ENCODE assay signal across 8 mouse cellular contexts in the genomic region with DNA sequence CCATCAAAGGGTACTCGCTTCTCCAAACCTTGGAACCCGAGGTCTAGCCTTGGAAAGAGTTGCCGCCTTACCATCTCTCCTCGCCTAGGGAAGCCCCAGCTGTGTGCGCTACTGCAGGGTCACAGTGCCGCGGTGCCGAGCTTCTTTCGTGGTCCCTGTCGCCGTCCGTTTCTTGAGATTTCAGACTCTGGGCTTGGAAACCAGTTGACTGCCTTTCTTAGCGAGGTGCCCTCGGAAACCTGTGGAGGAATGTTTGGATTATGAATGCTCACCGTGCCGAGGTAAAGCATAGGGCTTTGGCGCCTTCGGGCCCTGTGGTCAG. TPM values are rescaled to one million over a fixed set of nuclear protein-coding genes. Genes with fewer than 3 reads are reported as not detected.
DNase-seq lines count a peak whose midpoint lies in the region; ATAC-seq and TF ChIP-seq lines count a peak whose summit lies in the region.

No protein-coding gene starts in this region.

- peaks cover 23% of the 10 kb centered on the region for H3K27me3 ChIP-seq in limb, embryonic 11.5 days (ENCODE audit: control insufficient read depth, insufficient read depth, low read length)
- peaks cover 17% of the 10 kb centered on the region; the same call in 1 of the 2 replicates for H3K27me3 ChIP-seq in neural tube, embryonic 14.5 days (ENCODE audit: control insufficient read depth, insufficient read depth, low read length)

- peak overlapping the region; percentile 59 for H3K4me3 ChIP-seq in left cerebral cortex, adult 2 months
- H3K4me3 ChIP-seq in embryonic fibroblast, embryonic 13.5 days (ENCODE audit: insufficient read depth, low read length) = peak overlapping the region; percentile 29; the same call in 1 of the 2 replicates
- H3K4me3 ChIP-seq in limb, embryonic 11.5 days (ENCODE audit: low read depth, low read length) = peak overlapping the region; percentile 83
- H3K4me3 ChIP-seq in neural tube, embryonic 14.5 days (ENCODE audit: low read depth, low read length) = peak overlapping the region; percentile 74

- DNase-seq in left cerebral cortex, adult 2 months (ENCODE audit: extremely low spot score in 1 of 2, low spot score in 2 of 2) = no peak
- no peak for DNase-seq in left cerebral cortex, adult 9 months (ENCODE audit: low spot score in 2 of 2)
- no peak for DNase-seq in limb, embryonic 11.5 days (ENCODE audit: low spot score)
- DNase-seq in right cerebral cortex, adult 2 months (ENCODE audit: low spot score in 2 of 2) = no peak
- no peak for DNase-seq in ovary, adult 18-20 months (ENCODE audit: low spot score)
- no peak for DNase-seq in ovary, postnatal 14 days (ENCODE audit: low spot score)

- H3K9me3 ChIP-seq in limb, embryonic 11.5 days (ENCODE audit: control insufficient read depth, low read length) = no peaks in the 10 kb centered on the region
- no peaks in the 10 kb centered on the region for H3K9me3 ChIP-seq in neural tube, embryonic 14.5 days (ENCODE audit: control insufficient read depth, low read length)

- intact Hi-C loops in left cerebral cortex, adult 2 months (cut with DNase I) = no loop called here

- no peak overlapping the region for H3K9ac ChIP-seq in limb, embryonic 11.5 days (ENCODE audit: low read length)
- no peak overlapping the region for H3K9ac ChIP-seq in neural tube, embryonic 14.5 days (replicated peaks; ENCODE audit: low read depth, low read length)

- H3K27ac ChIP-seq in left cerebral cortex, adult 2 months = no peak overlapping the region
- no peak overlapping the region for H3K27ac ChIP-seq in embryonic fibroblast, embryonic 13.5 days (ENCODE audit: insufficient read depth, low read length)
- H3K27ac ChIP-seq in limb, embryonic 11.5 days (replicated peaks; ENCODE audit: low read depth, low read length) = no peak overlapping the region
- no peak overlapping the region for H3K27ac ChIP-seq in neural tube, embryonic 14.5 days (ENCODE audit: low read depth, low read length)

- WGBS in limb, embryonic 11.5 days = 3% methylated on average over 18 of the region's 18 CpGs
- 2% methylated on average over 18 of the region's 18 CpGs for WGBS in neural tube, embryonic 14.5 days

- no peak for TF ChIP-seq CTCF in left cerebral cortex, adult 2 months (IDR thresholded peaks at IDR 0.05)
- no peak for TF ChIP-seq CTCF in embryonic fibroblast, embryonic 13.5 days (IDR thresholded peaks at IDR 0.05; ENCODE audit: borderline replicate concordance, insufficient read depth, low read length)

- TF ChIP-seq POLR2A in embryonic fibroblast, embryonic 13.5 days (IDR thresholded peaks at IDR 0.05; ENCODE audit: low read depth, low read length) = no peak

- no peaks in the 10 kb centered on the region for H3K36me3 ChIP-seq in limb, embryonic 11.5 days (ENCODE audit: control insufficient read depth, insufficient read depth, low read length)
- no peaks in the 10 kb centered on the region for H3K36me3 ChIP-seq in neural tube, embryonic 14.5 days (ENCODE audit: control insufficient read depth, insufficient read depth, low read length)

- no peak for ATAC-seq in limb, embryonic 11.5 days (ENCODE audit: insufficient number of reproducible peaks, low FRiP score, low TSS enrichment, low read depth)
- no peak for ATAC-seq in neural tube, embryonic 14.5 days (ENCODE audit: low read depth)

- H3K4me2 ChIP-seq in limb, embryonic 11.5 days (ENCODE audit: low read depth, severe bottlenecking) = peak overlapping the region; percentile 92
- peak overlapping the region; percentile 86 for H3K4me2 ChIP-seq in neural tube, embryonic 14.5 days (ENCODE audit: low read depth, low read length)

- H3K4me1 ChIP-seq in embryonic fibroblast, embryonic 13.5 days (ENCODE audit: control insufficient read depth, insufficient read depth, low read length) = no peaks in the 10 kb centered on the region
- no peaks in the 10 kb centered on the region for H3K4me1 ChIP-seq in limb, embryonic 11.5 days (ENCODE audit: control insufficient read depth, insufficient read depth, low read length)
- H3K4me1 ChIP-seq in neural tube, embryonic 14.5 days (ENCODE audit: control insufficient read depth, insufficient read depth, low read length) = no peaks in the 10 kb centered on the region

RNA-seq across cellular contexts. Expression of a gene that starts 0.6 kb away (rescaled TPM):
- total RNA-seq in left cerebral cortex, adult 2 months (2021) = 1 to 10 TPM; 3.1 to 5.0 TPM
- 0.70 and 2.1 TPM in 2 replicates for polyA plus RNA-seq in embryonic fibroblast, embryonic 13.5 days (2011; ENCODE audit: insufficient read length, low read depth, missing spikeins)
- polyA plus RNA-seq in limb, embryonic 11.5 days (2014; fragmentation: Nextera tagmentation; extraction: Ambion mirVana) = 15.7 and 17.7 TPM in 2 replicates
- polyA plus RNA-seq in neural tube, embryonic 14.5 days (2014; fragmentation: Nextera tagmentation; extraction: Ambion mirVana) = 14.9 and 17.3 TPM in 2 replicates

RNA-seq across cellular contexts. Expression of a gene that starts 42.0 kb away (rescaled TPM):
- 100 to 1,000 TPM; 251 to 255 TPM for total RNA-seq in left cerebral cortex, adult 2 months (2021)
- polyA plus RNA-seq in embryonic fibroblast, embryonic 13.5 days (2011; ENCODE audit: insufficient read length, low read depth, missing spikeins) = 604 and 655 TPM in 2 replicates
- polyA plus RNA-seq in limb, embryonic 11.5 days (2014; fragmentation: Nextera tagmentation; extraction: Ambion mirVana) = 214 and 221 TPM in 2 replicates
- 288 and 319 TPM in 2 replicates for polyA plus RNA-seq in neural tube, embryonic 14.5 days (2014; fragmentation: Nextera tagmentation; extraction: Ambion mirVana)

RNA-seq across cellular contexts. Expression of a gene that starts 53.0 kb away (rescaled TPM):
- 1 to 10 TPM; 1.4 to 1.7 TPM for total RNA-seq in left cerebral cortex, adult 2 months (2021)
- not detected in 2 replicates for polyA plus RNA-seq in embryonic fibroblast, embryonic 13.5 days (2011; ENCODE audit: insufficient read length, low read depth, missing spikeins)
- not detected in 2 replicates for polyA plus RNA-seq in limb, embryonic 11.5 days (2014; fragmentation: Nextera tagmentation; extraction: Ambion mirVana)
- 0.64 and 1.0 TPM in 2 replicates for polyA plus RNA-seq in neural tube, embryonic 14.5 days (2014; fragmentation: Nextera tagmentation; extraction: Ambion mirVana)

Comparison
In these comparisons a context has a peak if more than half of its experiments do, and no peak if none do; other contexts are left out.
1. H3K4me3 ChIP-seq: peak in every context shown above with its lines; median percentile 83 in limb, embryonic 11.5 days; 74 in neural tube, embryonic 14.5 days; 59 in left cerebral cortex, adult 2 months; 29 in embryonic fibroblast, embryonic 13.5 days.